Mouse (Mus musculus): ENCODE measurements around the gene Prrc2b. TPM values are rescaled to one million over a fixed set of nuclear protein-coding genes. Genes with fewer than 3 reads are reported as not detected.

Gene Prrc2b
- polyA plus RNA-seq, 1 experiment from 2014 or later: 7.5 TPM

- no peak overlapping the region for H3K27ac ChIP-seq (ENCODE audit: low read depth)
- peak; percentile 51 for DNase-seq
- no peaks in the 10 kb centered on the region for H3K9me3 ChIP-seq (ENCODE audit: low read length)
- H3K4me3 ChIP-seq (ENCODE audit: low read depth, low read length): no peak overlapping the region
- no peak overlapping the region for H3K4me2 ChIP-seq (ENCODE audit: low read depth, low read length)
- 78% methylated on average over 5 of the region's 5 CpGs for WGBS (ENCODE audit: insufficient replicate concordance)
- no peaks in the 10 kb centered on the region for H3K36me3 ChIP-seq (replicated peaks; ENCODE audit: insufficient read depth, low read length)
- ATAC-seq: no peak
- H3K27me3 ChIP-seq (ENCODE audit: insufficient read depth, low read length): no peaks in the 10 kb centered on the region
- no peak for TF ChIP-seq EP300 (IDR thresholded peaks at IDR 0.05; ENCODE audit: low read depth)
- TF ChIP-seq CTCF (IDR thresholded peaks at IDR 0.05; ENCODE audit: low read depth): peak; percentile 71
- no peak overlapping the region for H3K9ac ChIP-seq (replicated peaks)
- peaks cover 65% of the 10 kb centered on the region for H3K4me1 ChIP-seq (ENCODE audit: insufficient read depth)
Observed at GRCm38 (mm10) chr2:32160967-32161366, 10.1 kb downstream of the Prrc2b start.

DNA sequence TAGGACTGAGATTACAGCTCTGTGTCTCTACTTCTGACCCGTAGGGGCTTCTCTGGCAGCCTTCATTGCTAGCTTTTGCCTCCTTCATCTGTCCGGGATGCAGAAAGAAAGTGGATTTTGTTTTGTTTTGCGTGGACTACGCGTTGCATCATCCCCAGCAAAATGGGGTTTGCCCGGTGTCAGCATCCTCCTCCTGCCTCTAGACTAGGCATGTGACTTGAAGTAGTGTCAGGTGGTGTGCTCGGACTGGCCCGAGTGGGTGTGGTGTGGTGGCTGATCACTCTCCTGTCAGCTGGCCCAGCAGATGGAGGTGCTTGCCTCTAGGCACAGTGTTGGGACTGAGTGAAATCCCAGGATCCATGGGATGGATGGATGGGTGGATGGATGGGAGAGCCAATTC lies 11.2 kb downstream of the Prrc2b start:
- Histone ChIP-seq H3K27me3 (ENCODE audit: insufficient read depth, low read length) (no peaks in the 10 kb centered on the region), H3K9me3 (ENCODE audit: low read length) (no peaks in the 10 kb centered on the region), H3K4me2 (ENCODE audit: low read depth, low read length) (no peak overlapping the region), H3K27ac (ENCODE audit: low read depth) (no peak overlapping the region), H3K4me3 (ENCODE audit: low read depth, low read length) (no peak overlapping the region), H3K9ac (replicated peaks) (no peak overlapping the region), H3K4me1 (ENCODE audit: insufficient read depth) (peaks cover 64% of the 10 kb centered on the region), H3K36me3 (replicated peaks; ENCODE audit: insufficient read depth, low read length) (no peaks in the 10 kb centered on the region)
- TF ChIP-seq CTCF (IDR thresholded peaks at IDR 0.05; ENCODE audit: low read depth): no peak
- TF ChIP-seq EP300 (IDR thresholded peaks at IDR 0.05; ENCODE audit: low read depth): no peak
- no peak for ATAC-seq
- no peak for DNase-seq
- WGBS (ENCODE audit: insufficient replicate concordance): 75% methylated on average over 8 of the region's 8 CpGs

DNA sequence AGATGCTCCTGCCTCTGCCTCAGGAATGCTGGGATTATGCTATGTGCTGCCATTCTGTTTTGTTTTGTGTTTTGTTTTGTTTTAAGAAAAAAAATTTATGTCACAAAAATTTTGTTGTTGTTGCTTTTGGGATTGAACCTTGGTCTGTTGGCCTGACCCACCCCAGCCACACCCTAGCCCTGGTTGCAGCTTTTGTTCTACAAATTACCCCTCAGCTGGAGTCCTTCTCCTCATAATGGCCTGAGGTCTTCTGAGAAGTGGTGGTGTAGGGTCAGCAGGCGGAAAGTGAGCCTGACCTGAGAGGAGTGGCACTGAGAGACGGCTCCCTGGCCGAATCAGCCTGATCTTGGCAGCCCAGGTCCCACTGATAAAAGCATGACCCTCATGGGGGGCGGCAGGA lies 11.8 kb downstream of the Prrc2b start:
- WGBS (ENCODE audit: insufficient replicate concordance): 81% methylated on average over 4 of the region's 4 CpGs
- H3K4me2 ChIP-seq (ENCODE audit: low read depth, low read length): no peak overlapping the region
- H3K27me3 ChIP-seq (ENCODE audit: insufficient read depth, low read length): no peaks in the 10 kb centered on the region
- peaks cover 66% of the 10 kb centered on the region for H3K4me1 ChIP-seq (ENCODE audit: insufficient read depth)
- no peaks in the 10 kb centered on the region for H3K9me3 ChIP-seq (ENCODE audit: low read length)
- no peaks in the 10 kb centered on the region for H3K36me3 ChIP-seq (replicated peaks; ENCODE audit: insufficient read depth, low read length)
- no peak overlapping the region for H3K9ac ChIP-seq (replicated peaks)
- ATAC-seq (no peak), DNase-seq (no peak)
- H3K4me3 ChIP-seq (ENCODE audit: low read depth, low read length): no peak overlapping the region
- no peak for TF ChIP-seq CTCF (IDR thresholded peaks at IDR 0.05; ENCODE audit: low read depth)
- TF ChIP-seq EP300 (IDR thresholded peaks at IDR 0.05; ENCODE audit: low read depth): no peak
- peak overlapping the region; percentile 83; the same call in 1 of the 2 replicates for H3K27ac ChIP-seq (ENCODE audit: low read depth)

DNA sequence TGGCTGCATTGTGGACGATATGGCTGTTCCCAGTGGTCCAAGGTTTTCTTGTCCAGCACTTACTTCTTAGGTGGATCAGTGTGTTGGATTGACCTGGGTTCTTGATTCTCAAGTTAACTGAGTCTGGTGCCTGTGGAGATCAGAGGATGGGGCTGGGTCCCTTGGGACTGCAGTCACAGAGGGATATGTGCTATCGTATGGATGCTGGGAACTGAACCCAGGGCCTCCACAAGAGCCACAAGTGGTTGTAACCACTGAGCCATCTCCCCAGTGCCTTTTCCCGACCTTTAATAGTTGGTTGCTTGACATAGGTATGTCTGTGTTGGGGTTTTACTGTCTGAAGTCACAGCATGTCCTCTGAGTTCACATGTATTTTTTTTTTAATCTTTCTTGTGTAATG lies 12.2 kb downstream of the Prrc2b start:
- no peak for DNase-seq
- Histone ChIP-seq H3K36me3 (replicated peaks; ENCODE audit: insufficient read depth, low read length) (no peaks in the 10 kb centered on the region), H3K4me3 (ENCODE audit: low read depth, low read length) (no peak overlapping the region), H3K27ac (ENCODE audit: low read depth) (peak overlapping the region; percentile 83; the same call in 1 of the 2 replicates), H3K9me3 (ENCODE audit: low read length) (no peaks in the 10 kb centered on the region), H3K9ac (replicated peaks) (no peak overlapping the region), H3K27me3 (ENCODE audit: insufficient read depth, low read length) (no peaks in the 10 kb centered on the region), H3K4me2 (ENCODE audit: low read depth, low read length) (no peak overlapping the region), H3K4me1 (ENCODE audit: insufficient read depth) (peaks cover 67% of the 10 kb centered on the region)
- no peak for ATAC-seq
- TF ChIP-seq EP300 (IDR thresholded peaks at IDR 0.05; ENCODE audit: low read depth) (no peak), CTCF (IDR thresholded peaks at IDR 0.05; ENCODE audit: low read depth) (no peak)
- 73% methylated on average over 3 of the region's 3 CpGs for whole genome bisulfite sequencing (ENCODE audit: insufficient replicate concordance)

DNA sequence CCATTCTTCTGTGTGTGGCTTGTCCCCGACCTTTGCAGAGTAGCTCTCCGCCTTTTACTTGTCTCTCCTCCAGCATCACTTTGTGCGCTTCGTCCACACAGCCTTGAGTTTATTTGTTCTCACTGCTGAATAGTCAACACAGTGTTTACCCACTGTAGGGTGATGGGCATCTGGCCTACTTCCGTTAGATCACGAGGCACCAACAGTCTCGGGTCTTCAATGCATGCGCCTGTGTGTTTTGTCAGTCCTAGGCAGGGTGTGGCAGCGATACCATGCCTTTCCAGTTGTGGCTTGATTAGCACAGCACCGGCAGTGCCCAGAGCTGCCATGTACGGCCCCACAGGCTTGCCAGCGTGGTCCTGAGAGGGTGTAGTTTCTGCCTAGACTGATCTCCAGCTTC lies 13.6 kb downstream of the Prrc2b start:
- H3K27me3 ChIP-seq (ENCODE audit: insufficient read depth, low read length): no peaks in the 10 kb centered on the region
- H3K4me2 ChIP-seq (ENCODE audit: low read depth, low read length): peak overlapping the region; percentile 44
- H3K36me3 ChIP-seq (replicated peaks; ENCODE audit: insufficient read depth, low read length): no peaks in the 10 kb centered on the region; the same call in 1 of the 2 replicates
- 0 out of 2 replicates have a peak, but pooled peaks have one; percentile 54 for TF ChIP-seq EP300 (IDR thresholded peaks at IDR 0.05; ENCODE audit: low read depth)
- TF ChIP-seq CTCF (IDR thresholded peaks at IDR 0.05; ENCODE audit: low read depth): no peak
- peak overlapping the region; percentile 83 for H3K27ac ChIP-seq (ENCODE audit: low read depth)
- DNase-seq (peak; percentile 51), ATAC-seq (peak; percentile 76)
- H3K4me1 ChIP-seq (ENCODE audit: insufficient read depth): peaks cover 53% of the 10 kb centered on the region
- 34% methylated on average over 12 of the region's 12 CpGs for WGBS (ENCODE audit: insufficient replicate concordance)
- H3K9me3 ChIP-seq (ENCODE audit: low read length): no peaks in the 10 kb centered on the region
- no peak overlapping the region for H3K9ac ChIP-seq (replicated peaks)
- H3K4me3 ChIP-seq (ENCODE audit: low read depth, low read length): no peak overlapping the region

- DNase-seq (peak; percentile 74), ATAC-seq (peak; percentile 82)
- Histone ChIP-seq H3K9me3 (ENCODE audit: low read length) (no peaks in the 10 kb centered on the region), H3K36me3 (replicated peaks; ENCODE audit: insufficient read depth, low read length) (no peaks in the 10 kb centered on the region; the same call in 1 of the 2 replicates), H3K27me3 (ENCODE audit: insufficient read depth, low read length) (no peaks in the 10 kb centered on the region), H3K27ac (ENCODE audit: low read depth) (peak overlapping the region; percentile 83), H3K9ac (replicated peaks) (no peak overlapping the region; the same call in 1 of the 2 replicates), H3K4me2 (ENCODE audit: low read depth, low read length) (peak overlapping the region; percentile 44), H3K4me1 (ENCODE audit: insufficient read depth) (peaks cover 50% of the 10 kb centered on the region), H3K4me3 (ENCODE audit: low read depth, low read length) (no peak overlapping the region)
- TF ChIP-seq EP300 (IDR thresholded peaks at IDR 0.05; ENCODE audit: low read depth): no peak
- TF ChIP-seq CTCF (IDR thresholded peaks at IDR 0.05; ENCODE audit: low read depth): no peak
- 70% methylated on average over 11 of the region's 11 CpGs for WGBS (ENCODE audit: insufficient replicate concordance)
Observed at GRCm38 (mm10) chr2:32165040-32165800, 14.3 kb downstream of the Prrc2b start.
